Mouse (Mus musculus) T-cell, adult 66 days (primary cell): ENCODE data around the gene Ankrd7. TPM values are rescaled to one million over a fixed set of nuclear protein-coding genes. Genes with fewer than 3 reads are reported as not detected.

Source experiments
- total RNA-seq, 2 experiments: library from RNA; stranded (reverse); gene quantifications; 3 replicates in 1 of 2; 4 replicates in 1 of 2; pipeline ENCODE4 v1.2.4; 2023

Gene Ankrd7
- total RNA-seq, result under 1 TPM in 1 of 2 experiments, not detected in 1; 0.65 TPM

DNA sequence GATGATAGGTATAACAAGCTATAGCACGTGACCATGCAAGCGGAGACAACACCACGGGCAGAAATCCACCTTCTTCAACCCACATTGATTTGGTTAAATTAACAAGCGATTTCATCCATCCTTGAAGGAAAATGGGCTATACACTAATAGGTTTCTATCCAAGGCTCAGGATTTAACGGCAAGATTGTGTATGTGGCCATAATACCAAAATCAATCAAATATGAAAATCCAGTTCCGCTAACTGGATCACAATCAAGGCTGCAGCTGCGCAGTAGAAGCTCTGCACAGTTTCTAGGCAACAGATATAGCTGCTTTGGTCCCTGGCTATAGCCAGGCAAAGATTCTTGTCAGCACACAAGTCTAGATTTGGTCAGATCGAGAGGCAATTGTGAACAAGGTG lies at the start of gene Ankrd7:
Gene Ankrd7, plus strand, starts transcription at position 301 of the 400 bp plus-strand sequence.

DNA sequence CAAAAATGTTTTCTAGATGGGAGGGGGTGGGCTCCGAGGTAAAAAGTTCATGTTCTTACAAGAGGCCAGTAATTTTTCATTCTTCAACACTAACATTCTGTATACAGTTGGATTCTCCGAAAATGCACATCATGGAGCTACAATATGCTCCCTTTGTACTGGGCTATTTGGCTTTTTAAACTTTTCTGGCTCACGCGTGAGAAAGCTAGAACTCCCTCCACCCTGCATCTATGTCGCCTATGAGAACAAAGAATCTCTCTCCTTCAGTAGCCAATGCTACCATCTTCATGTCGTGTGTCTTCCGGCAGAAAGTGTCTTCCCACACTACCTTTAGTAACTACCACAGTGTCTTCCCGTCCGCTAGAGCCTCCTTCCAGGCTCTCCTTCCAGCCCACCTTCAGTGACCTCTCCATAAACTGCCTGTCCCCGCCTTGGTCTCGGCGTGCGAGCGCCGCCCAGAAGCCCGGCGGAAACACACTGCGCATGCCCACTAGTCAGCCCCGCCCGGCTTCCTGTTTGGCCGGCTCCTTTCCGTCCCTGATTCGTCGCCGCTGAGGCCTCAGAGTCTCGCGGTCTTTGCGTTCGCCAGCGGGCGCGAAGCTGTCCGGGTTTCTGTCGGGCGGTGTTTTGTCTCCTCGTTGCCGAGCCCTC lies 17.9 kb upstream of the Ankrd7 start, which contains the start of gene Lsm8:
Gene Lsm8, plus strand, starts transcription at position 529 of the 651 bp plus-strand sequence.

Other genes starting within 250 kb of the Ankrd7 start
- 10 to 100 TPM; 47.3 to 51.6 TPM for gene Lsm8, start 17.7 kb upstream of the Ankrd7 start, total RNA-seq